Mouse (Mus musculus): Measurements from ENCODE around the gene Wscd2.

- TF ChIP-seq CTCF (conservative IDR thresholded peaks at IDR 0.05; ENCODE audit: low read length) (no peak), NANOG (IDR thresholded peaks at IDR 0.05; ENCODE audit: borderline replicate concordance, low read length) (no peak)
Observed at GRCm38 (mm10) chr5:113472339-113472738, 17.8 kb upstream of the Wscd2 start.
